Mouse (Mus musculus) C2C12 (cell line): ENCODE results near the gene Tctex1d4. TPM values are rescaled to one million over a fixed set of nuclear protein-coding genes. Genes with fewer than 3 reads are reported as not detected.

Source experiments
- H3K27me3 ChIP-seq: one replicate; pipeline ENCODE4 v1.6.1; 2011; ENCODE audit not compliant: control insufficient read depth, insufficient read depth, insufficient read length
- H3K36me3 ChIP-seq: one replicate; pipeline ENCODE4 v1.6.1; 2011; ENCODE audit not compliant: control insufficient read depth, insufficient read depth
- H3K4me3 ChIP-seq: one replicate; pipeline ENCODE4 v1.5.1; 2011; ENCODE audit warnings: mild to moderate bottlenecking, control low read depth; ENCODE audit not compliant: poor library complexity, insufficient read depth, severe bottlenecking
- H3K79me2 ChIP-seq: one replicate; pipeline ENCODE4 v1.6.1; 2011; ENCODE audit not compliant: control insufficient read depth, insufficient read depth
- H3K79me3 ChIP-seq: one replicate; pipeline ENCODE4 v1.6.1; 2011; ENCODE audit warnings: low read depth, control low read depth
- H3ac ChIP-seq: one replicate; pipeline ENCODE3; 2011; ENCODE audit warnings: low read depth; ENCODE audit not compliant: control insufficient read depth, insufficient read length
- CEBPB ChIP-seq: IDR thresholded peaks from one replicate; pipeline ENCODE4 v1.6.1; 2011; ENCODE audit warnings: low read depth, mild to moderate bottlenecking, control low read depth, moderate library complexity
- CTCF ChIP-seq: IDR thresholded peaks from one replicate; pipeline ENCODE4 v1.5.1; 2011; ENCODE audit not compliant: control insufficient read depth, insufficient read depth, insufficient read length
- FOSL1 ChIP-seq: IDR thresholded peaks from one replicate; pipeline ENCODE4 v1.8.0; 2011; ENCODE audit warnings: mild to moderate bottlenecking, low read length; ENCODE audit not compliant: poor library complexity, insufficient read depth, severe bottlenecking
- MAX ChIP-seq: IDR thresholded peaks from one replicate; pipeline ENCODE4 v1.6.1; 2011; ENCODE audit warnings: mild to moderate bottlenecking, control low read depth
- MYOD1 ChIP-seq: IDR thresholded peaks from one replicate; pipeline ENCODE4 v1.6.1; 2011; ENCODE audit warnings: low read depth; ENCODE audit not compliant: control insufficient read depth, insufficient read length
- MYOG ChIP-seq: IDR thresholded peaks from one replicate; pipeline ENCODE4 v1.6.1; 2011; ENCODE audit not compliant: control insufficient read depth, insufficient read length; ENCODE audit errors: extremely low read depth
- USF1 ChIP-seq: IDR thresholded peaks from one replicate; pipeline ENCODE4 v1.6.1; 2011; ENCODE audit warnings: low read depth, mild to moderate bottlenecking, control low read depth, moderate library complexity
- polyA plus RNA-seq: library from polyadenylated mRNA; unstranded; fragments of >200 nt; fragmentation: generic; extraction: Trizol; gene quantifications from one replicate; pipeline ENCODE4 v1.2.1, GENCODE M21; 2012; ENCODE audit warnings: missing spikeins

Tctex1d4 gene
- polyA plus RNA-seq, 1 experiment = 0.12 TPM

DNA sequence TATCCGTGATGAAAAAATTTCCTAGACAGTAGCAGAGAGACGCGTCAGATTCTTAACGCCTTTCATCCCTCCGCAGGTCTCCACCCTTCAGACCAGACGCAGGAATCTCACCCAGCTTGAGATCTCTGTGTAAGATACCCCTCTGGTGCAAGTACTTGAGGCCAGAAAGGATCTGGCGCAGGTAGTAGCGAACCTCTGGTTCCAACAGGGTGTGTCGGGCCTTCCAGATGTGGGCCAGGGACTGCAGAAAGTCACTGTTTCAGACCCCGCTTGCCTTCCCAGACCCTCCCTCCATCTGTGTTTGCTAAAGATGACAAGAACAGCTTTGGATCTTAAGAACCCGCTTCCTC lies 6.2 kb downstream of the Tctex1d4 start:
- Histone ChIP-seq H3K4me3 (peak overlapping the region; percentile 75), H3K27me3 (no peaks in the 10 kb centered on the region), H3ac (peak overlapping the region; percentile 97), H3K79me2 (peaks cover 25% of the 10 kb centered on the region), H3K79me3 (peaks cover 13% of the 10 kb centered on the region), H3K36me3 (peaks cover 32% of the 10 kb centered on the region)
- TF ChIP-seq USF1 (no peak), MYOD1 (no peak), CEBPB (no peak), MYOG (no peak), FOSL1 (no peak), CTCF (no peak), MAX (no peak)

DNA sequence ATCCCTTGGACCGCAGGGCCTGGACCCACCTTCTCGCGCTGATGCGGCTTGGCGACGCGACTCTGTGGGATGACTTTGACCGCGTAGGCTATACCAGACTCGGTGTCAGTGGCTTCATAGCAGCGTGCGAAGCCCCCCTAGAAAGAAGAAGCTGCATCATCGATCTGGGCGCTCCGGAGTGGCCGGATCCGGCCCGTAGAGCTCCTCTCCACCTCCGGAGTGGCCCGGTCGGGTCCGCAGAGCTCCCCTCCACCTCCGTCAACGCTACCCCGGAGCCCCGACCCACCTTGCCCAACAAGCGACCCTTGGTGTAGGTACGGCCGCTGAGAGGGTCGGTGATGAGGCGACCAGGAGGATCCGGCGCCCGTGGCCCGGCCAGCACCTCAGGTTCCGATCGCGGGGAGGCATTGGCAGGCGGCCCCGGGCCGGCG lies 6.8 kb downstream of the Tctex1d4 start:
- peak overlapping the region; percentile 75 for H3K4me3 ChIP-seq
- peaks cover 26% of the 10 kb centered on the region for H3K36me3 ChIP-seq
- no peak for TF ChIP-seq FOSL1
- no peak for TF ChIP-seq USF1
- TF ChIP-seq MYOG = no peak
- no peak for TF ChIP-seq MAX
- TF ChIP-seq CEBPB = no peak
- TF ChIP-seq MYOD1 = no peak
- TF ChIP-seq CTCF = no peak
- peak overlapping the region; percentile 97 for H3ac ChIP-seq
- peaks cover 13% of the 10 kb centered on the region for H3K79me3 ChIP-seq
- no peaks in the 10 kb centered on the region for H3K27me3 ChIP-seq
- H3K79me2 ChIP-seq = peaks cover 25% of the 10 kb centered on the region

DNA sequence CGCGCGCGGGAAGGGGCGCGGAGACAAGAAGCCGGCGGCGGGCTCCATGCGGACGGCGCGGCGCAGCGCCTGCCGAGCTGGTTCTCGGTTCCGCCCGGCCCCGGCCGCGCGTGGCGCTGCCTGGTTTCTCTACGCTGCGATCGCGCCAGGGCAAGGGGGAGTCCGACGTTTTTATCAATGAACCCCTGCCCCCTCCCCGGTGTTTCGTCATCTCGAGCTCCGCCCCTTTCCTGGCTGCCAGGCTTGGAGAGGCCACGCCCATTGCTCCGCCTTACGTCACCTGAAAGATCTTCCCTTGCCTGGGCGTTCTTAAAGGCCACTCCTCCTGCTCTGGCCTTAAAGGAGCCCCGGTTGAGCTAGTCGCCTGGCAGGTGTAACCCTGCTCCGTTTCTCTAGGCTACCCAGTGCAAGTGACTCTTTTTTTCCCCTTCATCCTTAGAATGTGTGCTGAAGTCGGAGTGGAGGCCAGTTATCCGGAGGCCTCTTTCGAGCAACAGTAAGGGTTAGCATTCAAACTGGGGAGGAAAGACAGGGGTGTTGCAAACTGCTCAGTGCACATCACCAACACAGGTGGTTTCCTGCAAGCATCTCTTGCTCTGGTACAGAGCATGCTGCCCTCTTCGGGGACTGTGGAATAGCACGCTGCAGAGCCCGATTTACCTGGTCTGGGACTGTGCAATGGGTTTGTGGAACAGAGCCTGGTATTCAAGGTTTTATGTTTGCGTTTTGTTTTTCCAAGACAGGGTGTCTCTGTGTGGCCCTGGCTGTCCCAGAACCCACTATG lies 7.4 kb downstream of the Tctex1d4 start, which contains the start of gene Plk3:
Plk3 (minus strand) TSS at position 147 of the 784 bp plus-strand sequence.
- H3K79me2 ChIP-seq = peaks cover 25% of the 10 kb centered on the region
- H3ac ChIP-seq = peak within 1 kb of the TSS; percentile 97
- peak within 1 kb of the TSS; percentile 75 for H3K4me3 ChIP-seq
- H3K36me3 ChIP-seq = peaks cover 19% of the 10 kb centered on the region
- no peaks in the 10 kb centered on the region for H3K27me3 ChIP-seq
- peaks cover 13% of the 10 kb centered on the region for H3K79me3 ChIP-seq
- TF ChIP-seq MYOD1 (no peak), FOSL1 (no peak), USF1 (no peak), MYOG (no peak), CEBPB (peak; percentile 77), CTCF (no peak), MAX (peak; percentile 40)

DNA sequence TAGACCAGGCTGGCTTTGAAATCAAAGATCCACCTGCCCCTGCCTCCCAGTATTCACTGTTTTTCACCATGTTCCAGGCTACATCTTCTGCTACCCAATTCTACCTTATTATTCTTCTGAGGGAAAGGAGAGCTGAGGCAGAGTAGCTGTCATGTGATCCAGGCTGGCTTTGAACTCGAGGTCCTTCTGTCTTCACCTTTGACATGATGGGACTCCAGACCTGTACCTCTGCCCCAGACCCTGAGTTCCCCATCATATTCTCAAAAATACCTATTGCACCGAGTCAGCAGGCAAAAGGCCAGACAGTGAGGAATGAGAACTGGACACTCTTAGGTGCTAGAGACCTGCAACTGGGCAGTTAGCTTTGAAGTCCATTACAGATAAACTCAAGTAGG lies 8.0 kb downstream of the Tctex1d4 start:
- TF ChIP-seq USF1 = no peak
- no peak for TF ChIP-seq CEBPB
- TF ChIP-seq CTCF = no peak
- TF ChIP-seq MYOG = no peak
- no peak for TF ChIP-seq MYOD1
- no peak for TF ChIP-seq FOSL1
- no peak for TF ChIP-seq MAX
- peaks cover 13% of the 10 kb centered on the region for H3K79me3 ChIP-seq

DNA sequence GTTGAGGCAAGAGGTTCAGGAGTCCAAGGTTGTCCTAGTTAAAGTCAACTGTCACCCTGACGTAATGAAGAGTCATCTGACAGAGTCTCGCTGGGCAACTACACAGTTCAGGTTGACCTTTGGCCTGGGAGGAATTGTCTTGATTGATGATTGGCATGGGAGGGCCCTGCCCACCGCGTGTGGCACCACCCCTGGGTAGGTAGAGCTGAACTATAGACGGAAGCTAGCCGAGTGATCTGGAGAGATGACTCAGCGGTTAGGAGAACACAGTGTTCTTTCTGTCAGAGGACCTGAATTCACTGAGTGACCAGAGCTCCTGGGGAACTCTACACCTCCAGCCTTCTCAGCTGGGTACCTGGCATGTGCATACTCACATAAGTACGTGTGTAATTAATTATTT lies 9.4 kb downstream of the Tctex1d4 start:
- Histone ChIP-seq H3K79me3 (peaks cover 11% of the 10 kb centered on the region), H3K79me2 (peaks cover 25% of the 10 kb centered on the region), H3K36me3 (peaks cover 5% of the 10 kb centered on the region), H3K4me3 (no peak overlapping the region), H3K27me3 (no peaks in the 10 kb centered on the region), H3ac (no peak overlapping the region)
- TF ChIP-seq CEBPB (no peak), FOSL1 (no peak), CTCF (no peak), MYOD1 (no peak), MYOG (no peak), MAX (no peak), USF1 (no peak)

More for the DNA sequence above, 8.0 kb downstream of the Tctex1d4 start:
- Histone ChIP-seq H3K36me3 (peaks cover 17% of the 10 kb centered on the region), H3K79me2 (peaks cover 25% of the 10 kb centered on the region), H3K4me3 (no peak overlapping the region), H3ac (no peak overlapping the region), H3K27me3 (no peaks in the 10 kb centered on the region)
